Mouse (Mus musculus) spleen, adult 2 months (tissue): Measurements from ENCODE around the gene Zfp658.

Source experiments
- CTCF ChIP-seq: fragments of 200-500 bp; IDR thresholded peaks from 2 replicates; pipeline ENCODE4 v1.5.1; 2011; ENCODE audit warnings: mild to moderate bottlenecking, inconsistent platforms; ENCODE audit not compliant: insufficient read depth, insufficient read length, insufficient replicate concordance; ENCODE audit errors: extremely low read depth
- POLR2A ChIP-seq: fragments of 200-500 bp; IDR thresholded peaks from 2 replicates; pipeline ENCODE4 v1.6.1; 2011; ENCODE audit warnings: low read depth, low read length, inconsistent platforms

DNA sequence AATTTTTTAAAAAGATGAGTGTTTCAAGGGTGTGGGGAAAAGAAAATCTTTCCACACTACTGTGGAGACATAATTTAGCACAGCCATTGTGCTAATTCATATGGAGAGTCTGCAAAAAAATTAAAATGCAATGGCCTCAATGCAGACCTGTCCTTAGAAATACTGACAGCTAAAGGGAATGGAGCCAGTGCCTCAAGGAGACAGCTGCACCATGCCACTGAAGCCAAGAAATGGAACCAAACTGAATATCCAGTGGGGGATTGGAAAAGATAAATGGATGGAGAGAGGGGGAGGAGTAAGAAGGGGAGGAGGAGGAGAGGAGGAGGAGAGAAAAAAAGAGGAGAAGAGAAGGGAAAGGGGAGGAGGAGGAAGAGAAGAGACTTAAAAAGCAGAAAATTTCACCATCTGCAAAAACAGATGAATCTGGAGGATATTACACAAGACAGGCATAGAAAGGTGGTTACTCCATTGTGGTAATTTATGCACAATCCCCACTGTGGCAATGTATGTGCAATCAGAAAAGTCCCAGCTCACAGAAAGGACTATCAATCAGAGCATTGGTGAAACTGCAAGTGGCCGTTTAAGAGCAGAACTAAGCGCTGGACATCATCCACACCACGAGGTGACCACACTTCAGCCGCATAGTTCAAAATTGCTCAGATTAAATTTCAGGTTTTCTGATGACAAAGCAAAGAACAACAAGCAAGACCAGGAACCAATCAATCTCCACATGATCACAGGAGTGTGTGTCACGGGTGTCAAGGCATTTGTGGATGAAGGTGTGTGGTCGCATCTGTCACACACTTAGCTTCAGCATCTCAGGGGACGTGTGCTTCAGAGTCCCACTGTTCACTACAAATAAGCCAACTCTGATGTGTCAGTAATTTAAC is 16.2 kb upstream of the Zfp658 start:
- no peak for TF ChIP-seq CTCF
- TF ChIP-seq POLR2A: no peak
